Mouse (Mus musculus) stomach, postnatal 0 days (tissue): ENCODE measurements at regions not wholly inside any gene's neighbourhood (a gene's known extent, or its start where the extent isn't known, plus 50 kb on each side); places are given as distances from the start of the nearest gene placed in this dataset.

Experiments used
- ATAC-seq: fragments of 200-750 bp; cut with Nextera tagmentation; 2 replicates; pipeline ENCODE4 v1.8.0; 2017; ENCODE audit not compliant: low FRiP score, low TSS enrichment
- DNase-seq: peaks from one replicate; pipeline ENCODE4 v3.0.0-alpha.2; 2016; ENCODE audit warnings: low spot score
- H3K27ac ChIP-seq: fragments of 300-500 bp; sonication (generic); replicated peaks from 2 replicates; pipeline ENCODE4 v1.5.1; 2014; ENCODE audit warnings: mild to moderate bottlenecking, control low read depth
- H3K27me3 ChIP-seq: fragments of 300-500 bp; sonication (generic); 2 replicates; pipeline ENCODE4 v1.6.1; 2014; ENCODE audit warnings: low read length; ENCODE audit not compliant: control insufficient read depth, insufficient read depth
- H3K36me3 ChIP-seq: fragments of 300-500 bp; sonication (generic); 2 replicates; pipeline ENCODE4 v1.6.1; 2014; ENCODE audit warnings: low read length, mixed read lengths; ENCODE audit not compliant: control insufficient read depth, insufficient read depth
- H3K4me1 ChIP-seq: fragments of 300-500 bp; sonication (generic); replicated peaks from 2 replicates; pipeline ENCODE4 v1.6.1; 2014; ENCODE audit warnings: antibody characterized with exemption; ENCODE audit not compliant: control insufficient read depth, insufficient read depth
- H3K4me2 ChIP-seq: fragments of 300-500 bp; sonication (generic); replicated peaks from 2 replicates; pipeline ENCODE4 v1.6.1; 2014; ENCODE audit warnings: low read depth, mild to moderate bottlenecking, control low read depth, moderate library complexity
- H3K4me3 ChIP-seq: fragments of 300-500 bp; sonication (generic); 2 replicates; pipeline ENCODE4 v1.5.1; 2014; ENCODE audit warnings: low read depth, low read length, control low read depth
- H3K9ac ChIP-seq: fragments of 300-500 bp; sonication (generic); 2 replicates; pipeline ENCODE4 v1.6.1; 2014; ENCODE audit warnings: mild to moderate bottlenecking, low read length, control low read depth, mixed read lengths
- H3K9me3 ChIP-seq: fragments of 300-500 bp; sonication (generic); 2 replicates; pipeline ENCODE4 v1.6.1; 2016; ENCODE audit warnings: low read length; ENCODE audit not compliant: control insufficient read depth
- CTCF ChIP-seq: IDR thresholded peaks from 2 replicates; pipeline ENCODE4 v1.5.1; 2016; ENCODE audit warnings: antibody characterized with exemption, low read depth, mild to moderate bottlenecking, moderate library complexity
- EP300 ChIP-seq: optimal IDR thresholded peaks from 2 replicates; pipeline ENCODE3; 2016; ENCODE audit warnings: antibody characterized with exemption
- WGBS: fragments of 180-500 bp; shearing (Covaris S2); extraction: QIAGEN DNeasy Blood & Tissue Kit; methylation state at CpG from one replicate; pipeline ENCODE4 v1.1.7; 2014; 5-methylcytosine and 5-hydroxymethylcytosine counted together

DNA sequence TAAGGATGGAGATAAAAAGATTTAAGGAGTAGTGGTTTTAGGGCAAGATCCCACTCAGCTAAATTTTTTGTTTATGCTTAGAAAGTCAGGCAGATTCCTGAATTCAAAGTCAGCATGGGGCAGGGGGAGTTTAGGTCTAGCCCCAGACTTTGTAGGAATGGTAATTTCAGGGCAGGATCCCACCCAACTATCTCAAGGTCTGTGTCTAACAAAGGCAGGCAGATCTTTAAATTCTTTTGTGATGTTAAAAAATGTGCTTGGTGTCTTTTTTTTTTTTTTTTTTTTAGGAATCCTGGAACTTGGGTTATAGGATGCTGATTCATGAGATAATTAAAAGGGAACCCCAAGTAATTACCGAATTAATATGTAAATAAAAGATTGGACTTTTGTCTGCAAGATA, 853.7 kb downstream of the Kcnma1 start:
- no peaks in the 10 kb centered on the region for H3K4me1 ChIP-seq
- whole genome bisulfite sequencing: 38% methylated on average over 1 of the region's 1 CpGs
- TF ChIP-seq EP300 (no peak), CTCF (no peak)

DNA sequence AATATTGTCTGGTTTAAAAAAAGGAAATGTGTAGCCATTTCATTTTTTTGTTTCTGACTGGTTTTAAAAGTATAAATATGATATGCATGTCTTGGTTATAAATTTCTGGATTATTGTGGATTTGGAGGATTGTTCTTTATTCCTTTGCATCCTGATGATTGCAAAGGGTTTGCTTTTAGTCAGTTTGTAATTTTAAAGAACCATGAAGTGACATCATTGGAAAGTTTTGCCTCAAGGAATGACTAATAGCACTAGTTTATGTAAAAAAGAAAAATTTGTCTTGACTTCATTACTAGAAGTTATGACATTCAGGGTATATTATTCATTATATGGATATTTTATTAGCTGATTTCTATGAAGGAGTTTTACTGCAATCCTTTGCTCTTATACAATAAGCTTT, 863.9 kb downstream of the Kcnma1 start:
- no peak for TF ChIP-seq EP300
- TF ChIP-seq CTCF: no peak
- Histone ChIP-seq H3K9me3 (no peaks in the 10 kb centered on the region), H3K4me1 (no peaks in the 10 kb centered on the region), H3K36me3 (no peaks in the 10 kb centered on the region), H3K27me3 (no peaks in the 10 kb centered on the region), H3K27ac (no peak overlapping the region), H3K9ac (no peak overlapping the region), H3K4me2 (no peak overlapping the region), H3K4me3 (no peak overlapping the region)
- no peak for DNase-seq
- no peak for ATAC-seq

More for the DNA sequence above, 853.7 kb downstream of the Kcnma1 start:
- no peak for ATAC-seq
- no peak overlapping the region for H3K4me2 ChIP-seq
- no peaks in the 10 kb centered on the region for H3K9me3 ChIP-seq
- H3K9ac ChIP-seq: no peak overlapping the region
- H3K36me3 ChIP-seq: no peaks in the 10 kb centered on the region
- H3K27me3 ChIP-seq: no peaks in the 10 kb centered on the region
- no peak overlapping the region for H3K27ac ChIP-seq
- no peak for DNase-seq
- H3K4me3 ChIP-seq: no peak overlapping the region

GRCm38 (mm10) chr14:23146981-23147380, 867.3 kb downstream of the Kcnma1 start:
- DNase-seq: no peak
- no peaks in the 10 kb centered on the region for H3K27me3 ChIP-seq
- no peak overlapping the region for H3K4me3 ChIP-seq
- no peak overlapping the region for H3K9ac ChIP-seq
- no peaks in the 10 kb centered on the region for H3K36me3 ChIP-seq
- no peaks in the 10 kb centered on the region for H3K9me3 ChIP-seq
- TF ChIP-seq EP300: no peak
- no peak for TF ChIP-seq CTCF
- H3K27ac ChIP-seq: no peak overlapping the region
- no peaks in the 10 kb centered on the region for H3K4me1 ChIP-seq
- no peak overlapping the region for H3K4me2 ChIP-seq
- 72% methylated on average over 1 of the region's 1 CpGs for WGBS
- ATAC-seq: no peak

DNA sequence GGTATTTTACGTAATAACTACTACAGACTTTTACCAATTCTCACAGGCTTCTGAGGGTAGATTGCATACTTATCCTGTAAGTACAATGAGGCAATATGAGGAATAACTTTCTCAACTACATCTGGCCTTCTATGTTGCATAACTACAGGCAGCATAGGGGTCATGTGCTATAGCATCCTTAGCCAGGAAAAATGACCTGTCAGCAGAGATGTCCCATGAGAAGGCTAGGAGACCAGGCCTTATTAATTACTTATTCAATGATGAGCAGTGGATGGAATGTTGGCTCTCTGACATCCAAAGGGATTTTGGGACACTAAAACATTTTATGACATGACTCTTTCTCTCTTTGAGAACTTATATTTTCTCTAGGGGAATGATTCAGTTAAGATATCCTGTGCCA, 873.9 kb downstream of the Kcnma1 start:
- no peak for ATAC-seq
- H3K4me3 ChIP-seq: no peak overlapping the region
- H3K9me3 ChIP-seq: no peaks in the 10 kb centered on the region
- no peak for TF ChIP-seq CTCF
- no peak for TF ChIP-seq EP300
- H3K4me2 ChIP-seq: no peak overlapping the region
- H3K27ac ChIP-seq: no peak overlapping the region
- H3K9ac ChIP-seq: no peak overlapping the region
- no peaks in the 10 kb centered on the region for H3K27me3 ChIP-seq
- no peaks in the 10 kb centered on the region for H3K4me1 ChIP-seq
- WGBS: 91% methylated on average over 1 of the region's 1 CpGs
- no peaks in the 10 kb centered on the region for H3K36me3 ChIP-seq
- no peak for DNase-seq

DNA sequence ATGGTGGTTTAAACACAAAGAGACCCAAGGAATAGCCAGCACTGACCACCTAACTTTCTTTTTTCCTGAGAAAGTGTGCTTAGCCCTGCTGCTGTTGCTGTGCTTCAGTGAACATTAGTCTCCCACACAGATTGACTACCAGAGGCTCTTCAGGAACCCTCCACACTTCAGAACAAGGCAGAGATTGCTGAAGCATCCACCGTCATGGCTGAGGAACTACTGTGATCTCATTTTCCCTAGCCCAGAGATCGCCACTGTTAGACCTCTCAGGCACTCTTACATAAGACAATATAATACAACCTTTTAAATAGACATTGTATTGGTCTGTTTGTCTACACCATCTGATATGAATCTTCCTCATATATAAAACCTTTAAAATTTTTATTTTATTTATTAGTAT, 879.6 kb downstream of the Kcnma1 start:
- H3K27ac ChIP-seq: no peak overlapping the region
- ATAC-seq (no peak), DNase-seq (no peak)
- WGBS: 95% methylated on average over 2 of the region's 2 CpGs
- H3K9me3 ChIP-seq: no peaks in the 10 kb centered on the region
- H3K4me2 ChIP-seq: no peak overlapping the region
- no peaks in the 10 kb centered on the region for H3K36me3 ChIP-seq
- no peak overlapping the region for H3K9ac ChIP-seq
- TF ChIP-seq EP300: no peak
- no peak for TF ChIP-seq CTCF
- H3K4me1 ChIP-seq: no peaks in the 10 kb centered on the region
- no peaks in the 10 kb centered on the region for H3K27me3 ChIP-seq
- H3K4me3 ChIP-seq: no peak overlapping the region

GRCm38 (mm10) chr14:23131736-23132519, 882.4 kb downstream of the Kcnma1 start:
- ATAC-seq (no peak), DNase-seq (no peak)
- Histone ChIP-seq H3K4me1 (no peaks in the 10 kb centered on the region), H3K27me3 (no peaks in the 10 kb centered on the region), H3K4me3 (no peak overlapping the region), H3K4me2 (no peak overlapping the region), H3K9me3 (no peaks in the 10 kb centered on the region), H3K9ac (no peak overlapping the region), H3K36me3 (no peaks in the 10 kb centered on the region), H3K27ac (no peak overlapping the region)
- no peak for TF ChIP-seq CTCF
- no peak for TF ChIP-seq EP300
- WGBS: 50% methylated on average over 7 of the region's 7 CpGs
